Mouse (Mus musculus): ENCODE measurements around the gene Ifne.
"Not testable (repeated sequence)": the region's sequence is repeated elsewhere in the genome, so short reads cannot be mapped to it uniquely, and the experiment has no call there.

Ifne gene

GRCm38 (mm10) chr4:88867926-88868911, 11.8 kb downstream of the Ifne start:
- peak; percentile 91 for DNase-seq (ENCODE audit: low read depth)

GRCm38 (mm10) chr4:88867366-88867925, 12.6 kb downstream of the Ifne start:
- DNase-seq (ENCODE audit: low read depth): peak; percentile 93

- DNase-seq (ENCODE audit: low read depth): peak; percentile 96
These were observed 14.9 kb downstream of the Ifne start for GRCm38 (mm10) chr4:88865011-88865569.

GRCm38 (mm10) chr4:88864599-88864998, 15.4 kb downstream of the Ifne start:
- DNase-seq (ENCODE audit: low read depth): peak; percentile 98

GRCm38 (mm10) chr4:88863309-88863708, 16.7 kb downstream of the Ifne start:
- DNase-seq (ENCODE audit: low read depth): peak; percentile 39

- peak; percentile 54 for DNase-seq (ENCODE audit: low read depth)
These were observed 20.8 kb downstream of the Ifne start for GRCm38 (mm10) chr4:88859214-88859613.

GRCm38 (mm10) chr4:88851026-88851763, 28.8 kb downstream of the Ifne start:
- no peak for DNase-seq (ENCODE audit: low read depth)

GRCm38 (mm10) chr4:88849698-88850097, 30.3 kb downstream of the Ifne start, which contains the start of gene Ifna1:
Ifna1 (plus strand) TSS chr4:88850087.
- DNase-seq (ENCODE audit: low read depth): no peak

- peak; percentile 61 for DNase-seq (ENCODE audit: low read depth)
These were observed 34.7 kb downstream of the Ifne start for GRCm38 (mm10) chr4:88845334-88845733.

GRCm38 (mm10) chr4:88841438-88841911, 38.5 kb downstream of the Ifne start, which contains the start of gene Ifna4:
Ifna4 (plus strand) TSS chr4:88841861.
- DNase-seq (ENCODE audit: low read depth): no peak

GRCm38 (mm10) chr4:88840058-88840457, 39.9 kb downstream of the Ifne start:
- DNase-seq (ENCODE audit: low read depth): peak; percentile 77

- DNase-seq (ENCODE audit: low read depth): peak; percentile 52
These were observed 41.2 kb downstream of the Ifne start for GRCm38 (mm10) chr4:88838828-88839227.

GRCm38 (mm10) chr4:88835225-88835624, 44.8 kb downstream of the Ifne start, which contains the start of gene Ifna5:
Ifna5 (plus strand) TSS chr4:88835525.
- DNase-seq (ENCODE audit: low read depth): not testable (repeated sequence)

- peak; percentile 61 for DNase-seq (ENCODE audit: low read depth)
These were observed 49.5 kb downstream of the Ifne start for GRCm38 (mm10) chr4:88830523-88830922.

Data from 416B (cell line).